9 mouse cellular contexts compared by ENCODE assay signal in the genomic region with DNA sequence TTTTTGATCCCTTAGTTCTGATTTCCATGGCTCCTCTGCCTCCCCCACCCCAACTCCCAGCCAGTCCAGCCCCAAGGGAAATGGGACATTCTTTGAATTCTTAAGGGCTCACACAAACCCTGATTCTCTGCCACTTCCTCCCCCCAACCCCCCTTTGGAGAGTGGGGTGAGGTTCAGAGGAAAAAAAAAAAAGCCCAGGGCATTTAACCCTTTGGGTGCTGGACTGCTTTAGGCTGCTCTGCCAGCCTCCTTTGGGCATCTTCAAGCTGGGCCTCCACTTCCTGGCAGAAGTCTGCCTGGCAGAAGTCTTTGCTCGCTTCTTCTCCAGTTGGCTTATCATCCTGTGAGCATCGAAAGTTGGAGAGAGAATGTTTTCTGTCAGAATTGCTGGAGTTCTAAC. TPM values are rescaled to one million over a fixed set of nuclear protein-coding genes. Genes with fewer than 3 reads are reported as not detected.
DNase-seq lines count a peak whose midpoint lies in the region; ATAC-seq and TF ChIP-seq lines count a peak whose summit lies in the region.
"Had no signal": no experiment of that assay in that cellular context is flagged by ENCODE, and none has a peak within 500 bp of the region (broad histone marks: within the 10 kb centered on the region; RNA-seq: fewer than 3 reads in every experiment).

No protein-coding gene starts in this region.

- TF ChIP-seq POLR2A in kidney, adult 2 months (IDR thresholded peaks at IDR 0.05; ENCODE audit: low read depth, low read length) = no peak

- peak; percentile 87 for DNase-seq in kidney, adult 2 months
- no peak for DNase-seq in kidney, adult 11 months
- DNase-seq in embryonic facial prominence, embryonic 10.5 days (ENCODE audit: low spot score) = peak; percentile 60
- no peak for DNase-seq in hindbrain, embryonic 14.5 days (ENCODE audit: low spot score)
- peak; percentile 50 to 66 for DNase-seq in thymus, postnatal 10 days (ENCODE audit: low spot score in 2 of 2)
- no peak for DNase-seq in left cerebral cortex, postnatal 36 days (ENCODE audit: low spot score in 2 of 2)
- no peak for DNase-seq in layer of hippocampus, postnatal 10 days (ENCODE audit: low spot score in 2 of 2)

- intact Hi-C loops in left cerebral cortex, postnatal 36 days (cut with DNase I) = no loop called here

- TF ChIP-seq CTCF in kidney, adult 2 months (conservative IDR thresholded peaks at IDR 0.05; ENCODE audit: insufficient read depth, insufficient read length, low read depth, low read length) = no peak

- no peak for ATAC-seq in hindbrain, embryonic 14.5 days (ENCODE audit: low FRiP score)
- ATAC-seq in liver, embryonic 16.5 days (ENCODE audit: low read depth) = no peak

- no peaks in the 10 kb centered on the region for H3K27me3 ChIP-seq in kidney, adult 2 months (replicated peaks; ENCODE audit: control insufficient read depth, insufficient read depth, low read length)
- H3K27me3 ChIP-seq in embryonic facial prominence, embryonic 10.5 days (replicated peaks; ENCODE audit: low read depth, poor library complexity, severe bottlenecking) = no peaks in the 10 kb centered on the region
- H3K27me3 ChIP-seq in hindbrain, embryonic 14.5 days (ENCODE audit: control insufficient read depth, insufficient read depth, low read length) = no peaks in the 10 kb centered on the region
- no peaks in the 10 kb centered on the region for H3K27me3 ChIP-seq in liver, embryonic 16.5 days (ENCODE audit: control insufficient read depth, insufficient read depth, low read depth, low read length)
- H3K27me3 ChIP-seq: midbrain, embryonic 12.5 days had no signal

- H3K9ac ChIP-seq in hindbrain, embryonic 14.5 days = no peak overlapping the region
- no peak overlapping the region for H3K9ac ChIP-seq in liver, embryonic 16.5 days (ENCODE audit: low read depth, low read length)
- H3K9ac ChIP-seq: midbrain, embryonic 12.5 days had no signal

- peak overlapping the region; percentile 91 for H3K27ac ChIP-seq in kidney, adult 2 months (ENCODE audit: insufficient read depth, low read depth, low read length)
- H3K27ac ChIP-seq in embryonic facial prominence, embryonic 10.5 days (replicated peaks) = peak overlapping the region; percentile 82
- peak overlapping the region; percentile 57; the same call in 1 of the 2 replicates for H3K27ac ChIP-seq in hindbrain, embryonic 14.5 days
- H3K27ac ChIP-seq in liver, embryonic 16.5 days (ENCODE audit: low read length) = 0 out of 2 replicates have a peak overlapping the region, but pooled peaks have one; percentile 1

- 43% methylated on average over 2 of the region's 2 CpGs for WGBS in kidney, adult 2 months
- WGBS in embryonic facial prominence, embryonic 10.5 days = 50% methylated on average over 2 of the region's 2 CpGs
- WGBS in hindbrain, embryonic 14.5 days = 63% methylated on average over 2 of the region's 2 CpGs
- WGBS in liver, embryonic 16.5 days (ENCODE audit: insufficient replicate concordance) = 46% methylated on average over 2 of the region's 2 CpGs

- no peaks in the 10 kb centered on the region for H3K9me3 ChIP-seq in embryonic facial prominence, embryonic 10.5 days
- no peaks in the 10 kb centered on the region for H3K9me3 ChIP-seq in hindbrain, embryonic 14.5 days (ENCODE audit: control insufficient read depth, low read length)
- H3K9me3 ChIP-seq in liver, embryonic 16.5 days (replicated peaks; ENCODE audit: control insufficient read depth, low read length) = no peaks in the 10 kb centered on the region
- H3K9me3 ChIP-seq: midbrain, embryonic 12.5 days had no signal

- H3K4me2 ChIP-seq in hindbrain, embryonic 14.5 days (replicated peaks) = no peak overlapping the region
- no peak overlapping the region for H3K4me2 ChIP-seq in liver, embryonic 16.5 days (ENCODE audit: low read depth, low read length)
- H3K4me2 ChIP-seq: midbrain, embryonic 12.5 days had no signal

- no peaks in the 10 kb centered on the region; the same call in 1 of the 2 replicates for H3K36me3 ChIP-seq in kidney, adult 2 months (ENCODE audit: control insufficient read depth, insufficient read depth, low read length)
- peaks cover 47% of the 10 kb centered on the region for H3K36me3 ChIP-seq in embryonic facial prominence, embryonic 10.5 days (replicated peaks)
- H3K36me3 ChIP-seq in hindbrain, embryonic 14.5 days (replicated peaks; ENCODE audit: control insufficient read depth, insufficient read depth) = peaks cover 38% of the 10 kb centered on the region
- no peaks in the 10 kb centered on the region for H3K36me3 ChIP-seq in liver, embryonic 16.5 days (ENCODE audit: control insufficient read depth, insufficient read depth)

- H3K4me3 ChIP-seq in kidney, adult 2 months (ENCODE audit: insufficient read depth, low read depth, low read length) = no peak overlapping the region
- H3K4me3 ChIP-seq in embryonic facial prominence, embryonic 10.5 days = peak overlapping the region; percentile 33; the same call in 1 of the 2 replicates
- H3K4me3 ChIP-seq in hindbrain, embryonic 14.5 days (replicated peaks; ENCODE audit: low read length) = no peak overlapping the region
- H3K4me3 ChIP-seq in liver, embryonic 16.5 days (ENCODE audit: low read depth, low read length) = no peak overlapping the region
- H3K4me3 ChIP-seq: midbrain, embryonic 12.5 days had no signal

- H3K4me1 ChIP-seq in kidney, adult 2 months (ENCODE audit: control insufficient read depth, insufficient read depth, low read length) = peaks cover 77% of the 10 kb centered on the region
- peaks cover 93% of the 10 kb centered on the region for H3K4me1 ChIP-seq in embryonic facial prominence, embryonic 10.5 days
- peaks cover 82% of the 10 kb centered on the region for H3K4me1 ChIP-seq in hindbrain, embryonic 14.5 days (replicated peaks; ENCODE audit: control insufficient read depth, insufficient read depth, low read length)
- peaks cover 54% of the 10 kb centered on the region for H3K4me1 ChIP-seq in liver, embryonic 16.5 days (ENCODE audit: control insufficient read depth, low read depth, low read length)

RNA-seq across cellular contexts. Expression of a gene that starts 9.3 kb away (rescaled TPM):
- 106 and 110 TPM in 2 replicates for polyA plus RNA-seq in kidney, adult 2 months (2012; rRNA removed)
- polyA plus RNA-seq in embryonic facial prominence, embryonic 10.5 days (2016; fragmentation: Nextera tagmentation; extraction: Ambion mirVana) = 90.5 and 98.7 TPM in 2 replicates
- polyA plus RNA-seq in hindbrain, embryonic 14.5 days (2014; fragmentation: Nextera tagmentation; extraction: Ambion mirVana) = 110 and 126 TPM in 2 replicates
- 32.3 and 38.3 TPM in 2 replicates for polyA plus RNA-seq in liver, embryonic 16.5 days (2015; fragmentation: Nextera tagmentation; extraction: Ambion mirVana)
- 100 to 1,000 TPM; 175 to 183 TPM for total RNA-seq in left cerebral cortex, postnatal 36 days (2021)
- total RNA-seq in layer of hippocampus, postnatal 10 days (2021) = 100 to 1,000 TPM; 148 to 150 TPM

RNA-seq across cellular contexts. Expression of a gene that starts 25.9 kb away (rescaled TPM):
- polyA plus RNA-seq in kidney, adult 2 months (2012; rRNA removed) = 118 and 181 TPM in 2 replicates
- polyA plus RNA-seq in embryonic facial prominence, embryonic 10.5 days (2016; fragmentation: Nextera tagmentation; extraction: Ambion mirVana) = 481 and 487 TPM in 2 replicates
- polyA plus RNA-seq in hindbrain, embryonic 14.5 days (2014; fragmentation: Nextera tagmentation; extraction: Ambion mirVana) = 324 and 419 TPM in 2 replicates
- polyA plus RNA-seq in liver, embryonic 16.5 days (2015; fragmentation: Nextera tagmentation; extraction: Ambion mirVana) = 232 and 261 TPM in 2 replicates
- 100 to 1,000 TPM; 330 to 339 TPM for total RNA-seq in left cerebral cortex, postnatal 36 days (2021)
- 100 to 1,000 TPM; 458 to 501 TPM for total RNA-seq in layer of hippocampus, postnatal 10 days (2021)

RNA-seq across cellular contexts. Expression of a gene that starts 32.4 kb away (rescaled TPM):
- polyA plus RNA-seq in kidney, adult 2 months (2012; rRNA removed) = not detected in 2 replicates
- 0.85 and 1.1 TPM in 2 replicates for polyA plus RNA-seq in embryonic facial prominence, embryonic 10.5 days (2016; fragmentation: Nextera tagmentation; extraction: Ambion mirVana)
- polyA plus RNA-seq in hindbrain, embryonic 14.5 days (2014; fragmentation: Nextera tagmentation; extraction: Ambion mirVana) = 0.68 TPM in 1 of 2 replicates, not detected in the other
- polyA plus RNA-seq in liver, embryonic 16.5 days (2015; fragmentation: Nextera tagmentation; extraction: Ambion mirVana) = not detected in 2 replicates
- total RNA-seq in left cerebral cortex, postnatal 36 days (2021) = 1 to 10 TPM in 1 of 2 experiments, not detected in 1; 1.1 TPM
- total RNA-seq in layer of hippocampus, postnatal 10 days (2021) = under 1 TPM; 0.58 to 0.85 TPM

RNA-seq across cellular contexts. Expression of a gene that starts 32.5 kb away (rescaled TPM):
- 2.0 TPM in 2 replicates for polyA plus RNA-seq in kidney, adult 2 months (2012; rRNA removed)
- 14.0 and 16.0 TPM in 2 replicates for polyA plus RNA-seq in embryonic facial prominence, embryonic 10.5 days (2016; fragmentation: Nextera tagmentation; extraction: Ambion mirVana)
- polyA plus RNA-seq in hindbrain, embryonic 14.5 days (2014; fragmentation: Nextera tagmentation; extraction: Ambion mirVana) = 38.2 and 38.8 TPM in 2 replicates
- polyA plus RNA-seq in liver, embryonic 16.5 days (2015; fragmentation: Nextera tagmentation; extraction: Ambion mirVana) = 0.19 and 0.36 TPM in 2 replicates
- 10 to 100 TPM; 79.9 to 81.0 TPM for total RNA-seq in left cerebral cortex, postnatal 36 days (2021)
- total RNA-seq in layer of hippocampus, postnatal 10 days (2021) = 10 to 100 TPM; 33.9 to 34.7 TPM

RNA-seq across cellular contexts. Expression of a gene that starts 41.7 kb away (rescaled TPM):
- 7.1 and 8.5 TPM in 2 replicates for polyA plus RNA-seq in kidney, adult 2 months (2012; rRNA removed)
- 22.0 and 24.2 TPM in 2 replicates for polyA plus RNA-seq in embryonic facial prominence, embryonic 10.5 days (2016; fragmentation: Nextera tagmentation; extraction: Ambion mirVana)
- 8.1 and 11.2 TPM in 2 replicates for polyA plus RNA-seq in hindbrain, embryonic 14.5 days (2014; fragmentation: Nextera tagmentation; extraction: Ambion mirVana)
- 5.4 and 6.0 TPM in 2 replicates for polyA plus RNA-seq in liver, embryonic 16.5 days (2015; fragmentation: Nextera tagmentation; extraction: Ambion mirVana)
- total RNA-seq in left cerebral cortex, postnatal 36 days (2021) = 10 to 100 TPM; 20.2 to 20.7 TPM
- 10 to 100 TPM; 19.5 to 20.6 TPM for total RNA-seq in layer of hippocampus, postnatal 10 days (2021)

Comparison
In these comparisons a context has a peak if more than half of its experiments do, and no peak if none do; other contexts are left out.
1. DNase-seq: peak in kidney, adult 2 months (single experiment), embryonic facial prominence, embryonic 10.5 days (single experiment) and thymus, postnatal 10 days (2 of 2); none in kidney, adult 11 months (single experiment), hindbrain, embryonic 14.5 days (single experiment), left cerebral cortex, postnatal 36 days (0 of 2) and layer of hippocampus, postnatal 10 days (0 of 2).
2. H3K27ac ChIP-seq: peak in every context shown above with its lines; median percentile 91 in kidney, adult 2 months; 82 in embryonic facial prominence, embryonic 10.5 days; 57 in hindbrain, embryonic 14.5 days; 1 in liver, embryonic 16.5 days.